Comparison of ENCODE assay signal across 16 mouse cellular contexts in the genomic region with DNA sequence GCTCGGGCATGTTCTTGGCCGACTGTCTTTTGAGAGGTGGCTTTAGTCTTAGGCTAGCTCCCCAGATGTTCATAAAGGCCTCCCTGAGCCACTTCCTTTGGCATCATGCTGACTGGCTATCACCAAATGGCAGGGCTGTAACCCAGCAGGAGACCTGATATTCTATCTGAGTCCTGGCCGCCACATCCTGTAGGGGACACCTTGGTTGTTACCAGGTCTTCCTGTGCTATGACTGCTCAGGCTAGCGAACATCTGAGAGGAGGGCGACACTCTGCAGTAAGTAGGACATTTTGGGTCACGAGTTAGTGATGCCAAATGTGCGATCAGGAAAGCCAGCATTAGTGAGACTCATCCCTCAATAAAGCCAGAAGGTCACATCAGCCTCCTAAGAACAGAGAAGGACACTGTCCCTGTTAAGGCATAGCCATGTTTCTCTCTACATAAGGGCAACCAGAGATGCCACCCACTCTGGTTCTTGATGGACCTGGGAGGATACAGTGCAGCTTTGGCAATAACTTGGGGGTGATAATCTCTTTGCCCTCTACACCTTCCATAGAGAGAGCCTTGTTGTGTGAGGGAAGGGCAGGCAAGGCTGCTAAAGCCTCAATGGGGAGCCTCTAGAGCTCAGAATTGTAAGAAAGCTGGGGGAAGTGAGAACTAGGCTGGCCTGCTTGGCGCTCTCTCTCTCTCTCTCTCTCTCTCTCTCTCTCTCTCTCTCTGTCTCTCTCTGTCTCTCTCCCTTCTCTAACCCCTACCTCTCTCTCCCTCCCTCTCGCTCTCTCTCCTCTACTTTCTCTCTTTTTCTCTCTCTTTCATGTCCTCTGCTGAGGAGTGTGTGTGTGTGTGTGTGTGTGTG. TPM values are rescaled to one million over a fixed set of nuclear protein-coding genes. Genes with fewer than 3 reads are reported as not detected.
A peak's percentile ranks its signal among the peaks of the same experiment; 100 is the strongest.
DNase-seq lines count a peak whose midpoint lies in the region; ATAC-seq and TF ChIP-seq lines count a peak whose summit lies in the region.
"Had no signal": no experiment of that assay in that cellular context is flagged by ENCODE, and none has a peak within 500 bp of the region (broad histone marks: within the 10 kb centered on the region; RNA-seq: fewer than 3 reads in every experiment).

No protein-coding gene starts in this region.

- H3K4me2 ChIP-seq in embryonic facial prominence, embryonic 15.5 days (replicated peaks) = no peak overlapping the region
- no peak overlapping the region; the same call in 1 of the 2 replicates for H3K4me2 ChIP-seq in heart, postnatal 0 days (ENCODE audit: low read depth, low read length)
- H3K4me2 ChIP-seq in limb, embryonic 15.5 days = no peak overlapping the region
- H3K4me2 ChIP-seq: embryonic facial prominence, embryonic 12.5 days; kidney, embryonic 15.5 days; midbrain, embryonic 15.5 days had no signal

- no peaks in the 10 kb centered on the region for H3K27me3 ChIP-seq in embryonic facial prominence, embryonic 15.5 days
- no peaks in the 10 kb centered on the region for H3K27me3 ChIP-seq in embryonic facial prominence, embryonic 10.5 days (replicated peaks; ENCODE audit: low read depth, poor library complexity, severe bottlenecking)
- H3K27me3 ChIP-seq in heart, postnatal 0 days (ENCODE audit: control insufficient read depth, insufficient read depth, low read length) = no peaks in the 10 kb centered on the region
- no peaks in the 10 kb centered on the region for H3K27me3 ChIP-seq in limb, embryonic 15.5 days
- H3K27me3 ChIP-seq: embryonic facial prominence, embryonic 12.5 days; kidney, embryonic 15.5 days; midbrain, embryonic 15.5 days had no signal

- WGBS in embryonic facial prominence, embryonic 15.5 days = 74% methylated on average over 9 of the region's 9 CpGs
- 83% methylated on average over 9 of the region's 9 CpGs for WGBS in embryonic facial prominence, embryonic 10.5 days
- 63% methylated on average over 9 of the region's 9 CpGs for WGBS in heart, postnatal 0 days
- WGBS in limb, embryonic 15.5 days = 59% methylated on average over 9 of the region's 9 CpGs

- TF ChIP-seq EP300 in heart, postnatal 0 days (IDR thresholded peaks at IDR 0.05; ENCODE audit: low read depth) = no peak

- H3K4me3 ChIP-seq in embryonic facial prominence, embryonic 15.5 days (replicated peaks) = no peak overlapping the region
- no peak overlapping the region for H3K4me3 ChIP-seq in embryonic facial prominence, embryonic 10.5 days
- no peak overlapping the region for H3K4me3 ChIP-seq in heart, postnatal 0 days (ENCODE audit: low read depth, low read length)
- no peak overlapping the region for H3K4me3 ChIP-seq in limb, embryonic 15.5 days
- H3K4me3 ChIP-seq: embryonic facial prominence, embryonic 12.5 days; kidney, embryonic 15.5 days; midbrain, embryonic 15.5 days had no signal

- DNase-seq in embryonic facial prominence, embryonic 10.5 days (ENCODE audit: low spot score) = no peak
- no peak for DNase-seq in heart, postnatal 0 days (ENCODE audit: low spot score)
- DNase-seq in heart, postnatal 14 days = no peak
- DNase-seq in 416B (ENCODE audit: low read depth) = peak; percentile 84
- DNase-seq in thymus, postnatal 10 days (ENCODE audit: low spot score in 2 of 2) = no peak
- DNase-seq in kidney, adult 9 months = no peak
- DNase-seq: B cell, adult 2 months; right cerebral cortex, postnatal 4 days; thymus, adult 2 months had no signal

- no peak for ATAC-seq in embryonic facial prominence, embryonic 15.5 days (ENCODE audit: insufficient number of reproducible peaks, low FRiP score, low TSS enrichment, low read depth)
- ATAC-seq in heart, postnatal 0 days (ENCODE audit: insufficient read depth, low read depth) = no peak
- ATAC-seq in limb, embryonic 15.5 days (ENCODE audit: insufficient number of reproducible peaks, low FRiP score, low TSS enrichment, low read depth) = no peak
- ATAC-seq: midbrain, embryonic 15.5 days had no signal

- no peaks in the 10 kb centered on the region for H3K9me3 ChIP-seq in embryonic facial prominence, embryonic 15.5 days (replicated peaks)
- H3K9me3 ChIP-seq in embryonic facial prominence, embryonic 10.5 days = no peaks in the 10 kb centered on the region
- H3K9me3 ChIP-seq in heart, postnatal 0 days (replicated peaks; ENCODE audit: control insufficient read depth, low read length) = no peaks in the 10 kb centered on the region
- H3K9me3 ChIP-seq in limb, embryonic 15.5 days = no peaks in the 10 kb centered on the region
- H3K9me3 ChIP-seq: embryonic facial prominence, embryonic 12.5 days; kidney, embryonic 15.5 days; midbrain, embryonic 15.5 days had no signal

- no peak for TF ChIP-seq CTCF in heart, postnatal 0 days (IDR thresholded peaks at IDR 0.05; ENCODE audit: low read depth)

- intact Hi-C loops in heart, postnatal 14 days (cut with DNase I) = no loop called here

- H3K4me1 ChIP-seq in embryonic facial prominence, embryonic 15.5 days = peaks cover 47% of the 10 kb centered on the region
- H3K4me1 ChIP-seq in embryonic facial prominence, embryonic 10.5 days = peaks cover 42% of the 10 kb centered on the region
- peaks cover 56% of the 10 kb centered on the region for H3K4me1 ChIP-seq in heart, postnatal 0 days (ENCODE audit: control insufficient read depth, insufficient read depth)
- H3K4me1 ChIP-seq in limb, embryonic 15.5 days = peaks cover 56% of the 10 kb centered on the region

- 0 out of 2 replicates have a peak overlapping the region, but pooled peaks have one; percentile 28 for H3K27ac ChIP-seq in embryonic facial prominence, embryonic 15.5 days (replicated peaks)
- no peak overlapping the region for H3K27ac ChIP-seq in embryonic facial prominence, embryonic 10.5 days (replicated peaks)
- H3K27ac ChIP-seq in heart, postnatal 0 days (ENCODE audit: low read depth) = peak overlapping the region; percentile 52
- H3K27ac ChIP-seq in limb, embryonic 15.5 days = peak overlapping the region; percentile 69
- H3K27ac ChIP-seq: embryonic facial prominence, embryonic 12.5 days; kidney, embryonic 15.5 days; midbrain, embryonic 15.5 days had no signal

- H3K36me3 ChIP-seq in embryonic facial prominence, embryonic 15.5 days = peaks cover 13% of the 10 kb centered on the region
- peaks cover 14% of the 10 kb centered on the region for H3K36me3 ChIP-seq in embryonic facial prominence, embryonic 10.5 days (replicated peaks)
- H3K36me3 ChIP-seq in heart, postnatal 0 days (replicated peaks; ENCODE audit: control insufficient read depth, insufficient read depth, low read length) = peaks cover 3% of the 10 kb centered on the region; the same call in 1 of the 2 replicates
- peaks cover 17% of the 10 kb centered on the region for H3K36me3 ChIP-seq in limb, embryonic 15.5 days
- H3K36me3 ChIP-seq: midbrain, embryonic 15.5 days had no signal

- no peak overlapping the region for H3K9ac ChIP-seq in embryonic facial prominence, embryonic 15.5 days
- H3K9ac ChIP-seq in heart, postnatal 0 days (replicated peaks; ENCODE audit: low read depth, low read length) = no peak overlapping the region
- H3K9ac ChIP-seq in limb, embryonic 15.5 days = no peak overlapping the region
- H3K9ac ChIP-seq: embryonic facial prominence, embryonic 12.5 days; kidney, embryonic 15.5 days; midbrain, embryonic 15.5 days had no signal

RNA-seq across cellular contexts. Expression of a gene that starts 9.6 kb away (rescaled TPM):
- polyA plus RNA-seq in embryonic facial prominence, embryonic 15.5 days (2015; fragmentation: Nextera tagmentation; extraction: Ambion mirVana) = 46.1 and 47.9 TPM in 2 replicates
- 17.7 and 19.0 TPM in 2 replicates for polyA plus RNA-seq in embryonic facial prominence, embryonic 10.5 days (2016; fragmentation: Nextera tagmentation; extraction: Ambion mirVana)
- 47.1 and 55.8 TPM in 2 replicates for total RNA-seq in heart, postnatal 0 days (2014; rRNA removed; ENCODE audit: low replicate concordance)
- 10.3 and 11.5 TPM in 2 replicates for polyA plus RNA-seq in heart, postnatal 0 days (2015; fragmentation: Nextera tagmentation; extraction: Ambion mirVana)
- total RNA-seq in heart, postnatal 14 days (2021) = 10 to 100 TPM; 42.1 TPM
- 54.9 and 55.4 TPM in 2 replicates for polyA plus RNA-seq in limb, embryonic 15.5 days (2015; fragmentation: Nextera tagmentation; extraction: Ambion mirVana)

RNA-seq across cellular contexts. Expression of a gene that starts 38.6 kb away (rescaled TPM):
- polyA plus RNA-seq in embryonic facial prominence, embryonic 15.5 days (2015; fragmentation: Nextera tagmentation; extraction: Ambion mirVana) = 85.7 and 92.0 TPM in 2 replicates
- 68.0 and 77.6 TPM in 2 replicates for polyA plus RNA-seq in embryonic facial prominence, embryonic 10.5 days (2016; fragmentation: Nextera tagmentation; extraction: Ambion mirVana)
- total RNA-seq in heart, postnatal 0 days (2014; rRNA removed; ENCODE audit: low replicate concordance) = 6.1 and 17.5 TPM in 2 replicates
- polyA plus RNA-seq in heart, postnatal 0 days (2015; fragmentation: Nextera tagmentation; extraction: Ambion mirVana) = 23.7 and 24.3 TPM in 2 replicates
- 1 to 10 TPM; 9.6 to 9.9 TPM for total RNA-seq in heart, postnatal 14 days (2021)
- polyA plus RNA-seq in limb, embryonic 15.5 days (2015; fragmentation: Nextera tagmentation; extraction: Ambion mirVana) = 69.2 and 82.2 TPM in 2 replicates

RNA-seq across cellular contexts. Expression of a gene that starts 48.6 kb away (rescaled TPM):
- polyA plus RNA-seq in embryonic facial prominence, embryonic 15.5 days (2015; fragmentation: Nextera tagmentation; extraction: Ambion mirVana) = 1.1 and 1.5 TPM in 2 replicates
- polyA plus RNA-seq in embryonic facial prominence, embryonic 10.5 days (2016; fragmentation: Nextera tagmentation; extraction: Ambion mirVana) = 0.44 and 0.82 TPM in 2 replicates
- total RNA-seq in heart, postnatal 0 days (2014; rRNA removed; ENCODE audit: low replicate concordance) = not detected in 2 replicates
- 0.04 and 0.08 TPM in 2 replicates for polyA plus RNA-seq in heart, postnatal 0 days (2015; fragmentation: Nextera tagmentation; extraction: Ambion mirVana)
- under 1 TPM; 0.07 TPM for total RNA-seq in heart, postnatal 14 days (2021)
- 0.21 and 0.28 TPM in 2 replicates for polyA plus RNA-seq in limb, embryonic 15.5 days (2015; fragmentation: Nextera tagmentation; extraction: Ambion mirVana)
- total RNA-seq: liver, adult 2 months had no signal
- polyA plus RNA-seq: liver, adult 2 months had no signal

RNA-seq across cellular contexts. Expression of a gene that starts 48.7 kb away (rescaled TPM):
- 0.18 TPM in 1 of 2 replicates, not detected in the other for polyA plus RNA-seq in embryonic facial prominence, embryonic 15.5 days (2015; fragmentation: Nextera tagmentation; extraction: Ambion mirVana)
- polyA plus RNA-seq in embryonic facial prominence, embryonic 10.5 days (2016; fragmentation: Nextera tagmentation; extraction: Ambion mirVana) = 0.16 TPM in 1 of 2 replicates, not detected in the other
- not detected in 2 replicates for total RNA-seq in heart, postnatal 0 days (2014; rRNA removed; ENCODE audit: low replicate concordance)
- polyA plus RNA-seq in heart, postnatal 0 days (2015; fragmentation: Nextera tagmentation; extraction: Ambion mirVana) = not detected in 2 replicates
- total RNA-seq in heart, postnatal 14 days (2021) = not detected
- polyA plus RNA-seq in limb, embryonic 15.5 days (2015; fragmentation: Nextera tagmentation; extraction: Ambion mirVana) = not detected in 2 replicates
- total RNA-seq: liver, adult 2 months had no signal
- polyA plus RNA-seq: embryonic facial prominence, embryonic 12.5 days; hindbrain, embryonic 11.5 days; kidney, embryonic 15.5 days; liver, adult 2 months; thymus, adult 2 months had no signal

RNA-seq across cellular contexts. Expression of a gene that starts 58.3 kb away (rescaled TPM):
- polyA plus RNA-seq in embryonic facial prominence, embryonic 15.5 days (2015; fragmentation: Nextera tagmentation; extraction: Ambion mirVana) = not detected in 2 replicates
- not detected in 2 replicates for polyA plus RNA-seq in embryonic facial prominence, embryonic 10.5 days (2016; fragmentation: Nextera tagmentation; extraction: Ambion mirVana)
- total RNA-seq in heart, postnatal 0 days (2014; rRNA removed; ENCODE audit: low replicate concordance) = not detected in 2 replicates
- not detected in 2 replicates for polyA plus RNA-seq in heart, postnatal 0 days (2015; fragmentation: Nextera tagmentation; extraction: Ambion mirVana)
- not detected for total RNA-seq in heart, postnatal 14 days (2021)
- not detected in 2 replicates for polyA plus RNA-seq in limb, embryonic 15.5 days (2015; fragmentation: Nextera tagmentation; extraction: Ambion mirVana)
- total RNA-seq: liver, adult 2 months had no signal
- polyA plus RNA-seq: embryonic facial prominence, embryonic 12.5 days; hindbrain, embryonic 11.5 days; kidney, embryonic 15.5 days; liver, adult 2 months; midbrain, embryonic 15.5 days; thymus, adult 2 months had no signal
